Mouse (Mus musculus) stomach, postnatal 0 days (tissue): Measurements from ENCODE around the gene Sec14l1.

ENCODE experiments used
- CTCF ChIP-seq: IDR thresholded peaks from 2 replicates; pipeline ENCODE4 v1.5.1; 2016; ENCODE audit warnings: antibody characterized with exemption, low read depth, mild to moderate bottlenecking, moderate library complexity
- EP300 ChIP-seq: optimal IDR thresholded peaks from 2 replicates; pipeline ENCODE3; 2016; ENCODE audit warnings: antibody characterized with exemption

- TF ChIP-seq CTCF (peak; percentile 83), EP300 (no peak)
Observed at GRCm38 (mm10) chr11:117177303-117177979, 62.5 kb downstream of the Sec14l1 start.
